Mouse (Mus musculus) megakaryocyte progenitor cell, adult 5-6 weeks (primary cell): ENCODE measurements around the gene Rnf26. TPM values are rescaled to one million over a fixed set of nuclear protein-coding genes. Genes with fewer than 3 reads are reported as not detected.

Experiments used
- ATAC-seq: replicated peaks from 2 replicates; pipeline ENCODE4 v1.8.0; 2016; ENCODE audit warnings: mild to moderate bottlenecking, moderate TSS enrichment, inconsistent platforms; ENCODE audit not compliant: poor library complexity
- total RNA-seq, 2 experiments: library from RNA; stranded (forward) in 1 of 2; stranded (reverse) in 1 of 2; fragments of 157-497, 149-512 nt in 1 of 2; fragments of 200-1000 nt in 1 of 2; gene quantifications; 2 replicates each; pipeline versions ENCODE4 v1.2.3 to v1.2.4; 2015 to 2017

Rnf26 gene
- total RNA-seq, 2 experiments from 2014 or later = 21.2 to 47.7 TPM

GRCm38 (mm10) chr9:44049381-44050165, 63.7 kb downstream of the Rnf26 start:
- ATAC-seq = no peak

- no peak for ATAC-seq
Measured at GRCm38 (mm10) chr9:44048541-44049380, 64.6 kb downstream of the Rnf26 start.

- ATAC-seq = peak; percentile 32; the same call in 1 of the 2 replicates
Measured at GRCm38 (mm10) chr9:44047571-44048490, 65.5 kb downstream of the Rnf26 start.

GRCm38 (mm10) chr9:44047071-44047470, 66.2 kb downstream of the Rnf26 start:
- no peak for ATAC-seq

- no peak for ATAC-seq
Measured at GRCm38 (mm10) chr9:44046426-44046825, 66.9 kb downstream of the Rnf26 start.

GRCm38 (mm10) chr9:44045884-44046272, 67.4 kb downstream of the Rnf26 start:
- no peak for ATAC-seq

Other genes starting within 250 kb of the Rnf26 start
- 0.32 and 1.1 TPM in 2 replicates for gene Thy1, start 70.1 kb downstream of the Rnf26 start, total RNA-seq (2015)
- 0.21 and 1.2 TPM in 2 replicates for gene Thy1, start 70.1 kb downstream of the Rnf26 start, total RNA-seq (2017)
- gene Usp2, start 46.5 kb downstream of the Rnf26 start, total RNA-seq (2015) = 5.5 and 16.4 TPM in 2 replicates
- 2.5 and 5.3 TPM in 2 replicates for gene Usp2, start 46.5 kb downstream of the Rnf26 start, total RNA-seq (2017)
- not detected in 2 replicates for gene Mfrp, start 11.8 kb downstream of the Rnf26 start, total RNA-seq (2015)
- gene Mfrp, start 11.8 kb downstream of the Rnf26 start, total RNA-seq (2017) = 0.12 TPM in 1 of 2 replicates, not detected in the other
- not detected in 2 replicates for gene C1qtnf5, start 6.3 kb downstream of the Rnf26 start, total RNA-seq (2015)
- gene C1qtnf5, start 6.3 kb downstream of the Rnf26 start, total RNA-seq (2017) = not detected in 2 replicates
- gene Gm49380, start within 50 bp of the Rnf26 start, total RNA-seq (2015) = not detected in 2 replicates
- gene Gm49380, start within 50 bp of the Rnf26 start, total RNA-seq (2017) = not detected in 2 replicates
- gene Mcam, start 21.0 kb upstream of the Rnf26 start, total RNA-seq (2015) = 0.12 TPM in 1 of 2 replicates, not detected in the other
- 0.14 TPM in 1 of 2 replicates, not detected in the other for gene Mcam, start 21.0 kb upstream of the Rnf26 start, total RNA-seq (2017)
- 106 and 109 TPM in 2 replicates for gene Cbl, start 120.5 kb upstream of the Rnf26 start, total RNA-seq (2015)
- gene Cbl, start 120.5 kb upstream of the Rnf26 start, total RNA-seq (2017) = 28.9 and 45.7 TPM in 2 replicates
- not detected in 2 replicates for gene Ccdc153, start 127.2 kb upstream of the Rnf26 start, total RNA-seq (2015)
- gene Ccdc153, start 127.2 kb upstream of the Rnf26 start, total RNA-seq (2017) = not detected in 2 replicates
- 0.35 and 0.54 TPM in 2 replicates for gene Pdzd3, start 138.0 kb upstream of the Rnf26 start, total RNA-seq (2015)
- gene Pdzd3, start 138.0 kb upstream of the Rnf26 start, total RNA-seq (2017) = not detected in 2 replicates
- gene Nlrx1, start 155.1 kb upstream of the Rnf26 start, total RNA-seq (2015) = 4.1 and 4.7 TPM in 2 replicates
- gene Nlrx1, start 155.1 kb upstream of the Rnf26 start, total RNA-seq (2017) = 3.4 and 8.3 TPM in 2 replicates
- 3.9 and 7.4 TPM in 2 replicates for gene Abcg4, start 175.1 kb upstream of the Rnf26 start, total RNA-seq (2015)
- gene Abcg4, start 175.1 kb upstream of the Rnf26 start, total RNA-seq (2017) = 1.6 and 2.5 TPM in 2 replicates
- gene Hinfp, start 192.2 kb upstream of the Rnf26 start, total RNA-seq (2015) = 13.4 and 17.6 TPM in 2 replicates
- gene Hinfp, start 192.2 kb upstream of the Rnf26 start, total RNA-seq (2017) = 17.4 and 20.4 TPM in 2 replicates
- gene C2cd2l, start 206.8 kb upstream of the Rnf26 start, total RNA-seq (2015) = 3.9 and 13.2 TPM in 2 replicates
- 2.4 and 5.3 TPM in 2 replicates for gene C2cd2l, start 206.8 kb upstream of the Rnf26 start, total RNA-seq (2017)
- gene Dpagt1, start 212.5 kb upstream of the Rnf26 start, total RNA-seq (2015) = 50.3 and 54.8 TPM in 2 replicates
- gene Dpagt1, start 212.5 kb upstream of the Rnf26 start, total RNA-seq (2017) = 18.9 and 21.0 TPM in 2 replicates
- gene H2afx, start 221.2 kb upstream of the Rnf26 start, total RNA-seq (2015) = 109 and 111 TPM in 2 replicates
- gene H2afx, start 221.2 kb upstream of the Rnf26 start, total RNA-seq (2017) = 270 and 329 TPM in 2 replicates
- gene Hmbs, start 230.7 kb upstream of the Rnf26 start, total RNA-seq (2015) = 123 and 124 TPM in 2 replicates
- 46.4 and 55.8 TPM in 2 replicates for gene Hmbs, start 230.7 kb upstream of the Rnf26 start, total RNA-seq (2017)
- 11.9 and 13.0 TPM in 2 replicates for gene Vps11, start 248.2 kb upstream of the Rnf26 start, total RNA-seq (2015)
- gene Vps11, start 248.2 kb upstream of the Rnf26 start, total RNA-seq (2017) = 18.7 and 21.3 TPM in 2 replicates